Mouse (Mus musculus) liver, embryonic 16.5 days (tissue): ENCODE results near the gene Gm10135. TPM values are rescaled to one million over a fixed set of nuclear protein-coding genes. Genes with fewer than 3 reads are reported as not detected.

Source experiments
- ATAC-seq: fragments of 200-750 bp; cut with Nextera tagmentation; 2 replicates; pipeline ENCODE4 v1.8.0; 2017; ENCODE audit warnings: low read depth, mild to moderate bottlenecking, moderate number of reproducible peaks, moderate library complexity
- H3K27ac ChIP-seq: fragments of 300-500 bp; sonication (generic); 2 replicates; pipeline ENCODE4 v1.5.1; 2014; ENCODE audit warnings: mild to moderate bottlenecking, low read length
- H3K27me3 ChIP-seq: fragments of 300-500 bp; sonication (generic); 2 replicates; pipeline ENCODE4 v1.6.1; 2014; ENCODE audit warnings: low read depth, low read length, mixed read lengths; ENCODE audit not compliant: control insufficient read depth, insufficient read depth
- H3K36me3 ChIP-seq: fragments of 300-500 bp; sonication (generic); 2 replicates; pipeline ENCODE4 v1.6.1; 2014; ENCODE audit warnings: mild to moderate bottlenecking; ENCODE audit not compliant: control insufficient read depth, insufficient read depth
- H3K4me1 ChIP-seq: fragments of 300-500 bp; sonication (generic); 2 replicates; pipeline ENCODE4 v1.6.1; 2014; ENCODE audit warnings: low read depth, low read length, mixed read lengths; ENCODE audit not compliant: control insufficient read depth
- H3K4me2 ChIP-seq: fragments of 300-500 bp; sonication (generic); 2 replicates; pipeline ENCODE4 v1.6.1; 2014; ENCODE audit warnings: low read depth, low read length, mixed read lengths
- H3K4me3 ChIP-seq: fragments of 300-500 bp; sonication (generic); 2 replicates; pipeline ENCODE4 v1.5.1; 2014; ENCODE audit warnings: low read depth, mild to moderate bottlenecking, low read length
- H3K9ac ChIP-seq: fragments of 300-500 bp; sonication (generic); 2 replicates; pipeline ENCODE4 v1.6.1; 2014; ENCODE audit warnings: low read depth, low read length
- H3K9me3 ChIP-seq: fragments of 300-500 bp; sonication (generic); replicated peaks from 2 replicates; pipeline ENCODE4 v1.6.1; 2016; ENCODE audit warnings: low read length; ENCODE audit not compliant: control insufficient read depth
- WGBS: fragments of 180-500 bp; shearing (Covaris S2); extraction: QIAGEN DNeasy Blood & Tissue Kit; methylation state at CpG from one replicate; pipeline ENCODE4 v1.1.7; 2014; ENCODE audit not compliant: insufficient replicate concordance; 5-methylcytosine and 5-hydroxymethylcytosine counted together
- polyA plus RNA-seq: library from polyadenylated mRNA; unstranded; fragments of >200 nt; fragmentation: Nextera tagmentation; extraction: Ambion mirVana; gene quantifications from 2 replicates; pipeline ENCODE4 v1.2.1, GENCODE M21; 2015

Gm10135 gene
- polyA plus RNA-seq, 1 experiment from 2014 or later, result not detected

DNA sequence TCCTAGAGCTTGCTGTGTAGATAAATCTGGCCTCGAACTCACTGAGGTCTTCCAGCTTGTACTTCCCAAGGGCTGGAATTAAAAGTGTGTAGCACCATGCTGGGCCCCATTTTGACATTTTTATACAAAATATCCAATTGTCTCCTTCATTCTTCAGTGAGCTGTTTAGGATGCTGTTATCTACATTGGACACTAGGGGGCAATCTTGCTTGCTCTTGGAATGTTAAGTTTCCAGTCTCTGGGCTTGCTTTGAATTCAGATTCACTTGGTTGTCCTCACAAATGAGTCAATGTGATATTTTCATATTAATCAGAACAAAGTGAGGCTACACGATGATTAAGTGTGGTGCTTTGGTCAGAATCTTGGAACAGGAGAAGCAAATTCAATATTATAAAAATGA is 9.6 kb upstream of the Gm10135 start:
- WGBS, result 0% methylated on average over 2 of the region's 2 CpGs
- ATAC-seq, result no peak

DNA sequence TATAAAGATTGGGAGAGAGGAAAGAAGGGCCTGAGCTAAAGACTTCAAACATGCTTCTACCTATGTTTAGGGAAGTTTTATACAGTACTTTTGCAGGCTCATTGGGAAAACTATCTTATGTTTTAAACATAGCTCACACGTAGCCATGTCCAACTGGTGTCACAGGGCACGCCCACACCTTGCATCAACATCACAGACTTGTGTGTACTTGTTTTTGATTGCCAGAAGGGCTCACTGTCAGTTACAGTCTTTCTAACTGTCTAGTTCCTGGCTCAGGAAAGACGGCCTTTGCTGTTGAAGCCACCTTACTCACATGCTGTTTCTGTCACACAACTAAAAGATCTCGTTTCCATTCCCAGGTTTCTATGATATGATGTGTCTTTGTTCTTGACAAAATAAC is 2.0 kb upstream of the Gm10135 start:
- no peak overlapping the region for H3K9ac ChIP-seq
- no peak overlapping the region for H3K27ac ChIP-seq
- no peak overlapping the region for H3K4me3 ChIP-seq
- no peaks in the 10 kb centered on the region for H3K27me3 ChIP-seq
- no peaks in the 10 kb centered on the region for H3K4me1 ChIP-seq
- no peaks in the 10 kb centered on the region for H3K36me3 ChIP-seq
- 72% methylated on average over 4 of the region's 4 CpGs for WGBS
- no peak overlapping the region for H3K4me2 ChIP-seq
- no peak for ATAC-seq
- H3K9me3 ChIP-seq, result no peaks in the 10 kb centered on the region

More for the DNA sequence above, 9.6 kb upstream of the Gm10135 start:
- Histone ChIP-seq H3K9ac (no peak overlapping the region), H3K4me1 (no peaks in the 10 kb centered on the region), H3K4me3 (no peak overlapping the region), H3K27ac (no peak overlapping the region), H3K9me3 (no peaks in the 10 kb centered on the region), H3K36me3 (no peaks in the 10 kb centered on the region), H3K4me2 (no peak overlapping the region), H3K27me3 (no peaks in the 10 kb centered on the region)

DNA sequence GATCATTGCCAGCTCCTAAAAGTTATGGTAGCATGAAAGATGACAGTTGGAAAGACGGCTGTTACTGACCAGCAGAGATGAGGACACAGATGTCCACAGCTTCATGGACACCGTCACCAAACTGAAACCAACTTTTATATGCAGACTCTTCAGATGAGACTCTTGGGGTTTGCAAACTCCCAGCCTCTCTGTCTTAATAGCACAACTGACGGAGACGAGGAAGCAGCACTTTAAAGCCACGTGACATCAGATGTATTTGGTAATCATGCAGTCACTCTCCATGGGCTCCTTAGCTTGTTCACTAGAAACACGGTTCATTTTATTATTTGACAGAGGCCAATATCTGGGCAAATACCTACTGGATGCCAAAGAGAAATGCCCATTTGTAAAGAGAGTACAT is 1.5 kb upstream of the Gm10135 start:
- no peak for ATAC-seq
- WGBS, result 72% methylated on average over 6 of the region's 6 CpGs

DNA sequence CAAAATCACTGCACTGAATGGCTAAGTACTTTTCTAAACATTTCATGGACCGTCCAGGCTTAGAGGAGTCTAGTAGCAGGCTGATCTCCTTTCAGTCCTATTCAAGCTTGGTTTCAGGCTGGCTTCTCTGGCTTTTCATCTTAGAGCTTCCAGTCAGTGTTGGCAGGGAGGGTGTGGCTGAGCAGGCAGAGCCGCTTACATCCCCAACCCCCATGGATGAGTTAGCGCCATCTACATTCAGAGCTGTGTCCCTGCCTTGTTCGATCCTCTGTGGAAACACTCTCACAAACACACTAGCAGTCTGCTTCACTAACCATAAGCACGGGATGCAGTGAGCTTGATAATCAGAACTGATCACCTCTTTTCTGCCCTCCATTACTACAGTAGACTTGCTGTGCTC is 1.6 kb downstream of the Gm10135 start:
- Histone ChIP-seq H3K36me3 (no peaks in the 10 kb centered on the region), H3K4me3 (no peak overlapping the region), H3K9me3 (no peaks in the 10 kb centered on the region), H3K4me2 (no peak overlapping the region), H3K4me1 (no peaks in the 10 kb centered on the region), H3K9ac (no peak overlapping the region), H3K27me3 (no peaks in the 10 kb centered on the region), H3K27ac (no peak overlapping the region)
- 62% methylated on average over 5 of the region's 5 CpGs for WGBS
- ATAC-seq, result no peak

More for the DNA sequence above, 1.5 kb upstream of the Gm10135 start:
- no peak overlapping the region for H3K9ac ChIP-seq
- no peaks in the 10 kb centered on the region for H3K9me3 ChIP-seq
- no peaks in the 10 kb centered on the region for H3K27me3 ChIP-seq
- H3K4me2 ChIP-seq, result no peak overlapping the region
- H3K4me1 ChIP-seq, result no peaks in the 10 kb centered on the region
- H3K36me3 ChIP-seq, result no peaks in the 10 kb centered on the region
- no peak overlapping the region for H3K4me3 ChIP-seq
- no peak overlapping the region for H3K27ac ChIP-seq

DNA sequence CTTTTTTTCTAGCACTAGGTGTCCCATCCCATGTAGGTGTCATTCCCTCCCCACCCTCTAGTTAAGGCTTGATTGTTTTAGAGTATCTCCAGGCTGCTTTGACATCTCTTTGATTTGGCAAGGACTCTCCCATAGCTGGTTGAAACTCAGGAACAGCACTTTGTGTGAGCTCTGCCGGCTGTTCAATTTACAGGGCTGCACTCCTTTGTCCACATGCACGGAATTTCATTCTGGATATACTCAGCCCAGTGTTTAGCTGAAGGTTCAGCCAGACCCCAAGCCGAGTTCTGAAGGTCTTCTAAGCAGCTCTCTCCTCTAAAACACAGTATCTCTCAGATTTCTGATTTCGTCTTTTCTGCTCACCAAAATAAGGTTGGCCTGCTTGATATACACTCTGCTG is 2.1 kb downstream of the Gm10135 start:
- Histone ChIP-seq H3K4me2 (no peak overlapping the region), H3K36me3 (no peaks in the 10 kb centered on the region), H3K9ac (no peak overlapping the region), H3K9me3 (no peaks in the 10 kb centered on the region), H3K4me1 (no peaks in the 10 kb centered on the region), H3K4me3 (no peak overlapping the region), H3K27ac (no peak overlapping the region), H3K27me3 (no peaks in the 10 kb centered on the region)
- WGBS, result 58% methylated on average over 4 of the region's 4 CpGs
- no peak for ATAC-seq

DNA sequence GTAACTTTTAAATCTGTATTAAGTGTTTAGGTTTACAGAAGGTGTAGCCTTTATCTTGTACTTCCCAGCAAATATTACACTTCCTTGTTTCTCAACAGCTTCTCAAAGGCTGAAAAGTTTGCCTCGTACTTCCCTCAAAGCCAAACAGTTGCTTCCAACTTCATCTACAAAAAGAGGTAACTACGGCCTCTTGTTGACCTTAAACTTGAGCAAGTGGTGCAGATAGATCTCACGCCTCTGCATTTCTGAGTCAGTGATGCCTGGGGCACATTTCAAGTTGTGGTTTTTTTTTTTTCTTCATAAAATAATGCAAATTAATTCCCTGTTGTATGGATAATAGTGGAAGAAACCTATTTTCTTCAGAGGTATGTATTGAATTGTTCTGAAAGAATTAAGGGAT is 8.8 kb downstream of the Gm10135 start:
- no peak for ATAC-seq
- Histone ChIP-seq H3K9me3 (no peaks in the 10 kb centered on the region), H3K9ac (no peak overlapping the region), H3K27me3 (no peaks in the 10 kb centered on the region), H3K36me3 (no peaks in the 10 kb centered on the region), H3K27ac (no peak overlapping the region), H3K4me2 (no peak overlapping the region), H3K4me3 (no peak overlapping the region), H3K4me1 (no peaks in the 10 kb centered on the region)
- whole genome bisulfite sequencing, result 54% methylated on average over 3 of the region's 3 CpGs

DNA sequence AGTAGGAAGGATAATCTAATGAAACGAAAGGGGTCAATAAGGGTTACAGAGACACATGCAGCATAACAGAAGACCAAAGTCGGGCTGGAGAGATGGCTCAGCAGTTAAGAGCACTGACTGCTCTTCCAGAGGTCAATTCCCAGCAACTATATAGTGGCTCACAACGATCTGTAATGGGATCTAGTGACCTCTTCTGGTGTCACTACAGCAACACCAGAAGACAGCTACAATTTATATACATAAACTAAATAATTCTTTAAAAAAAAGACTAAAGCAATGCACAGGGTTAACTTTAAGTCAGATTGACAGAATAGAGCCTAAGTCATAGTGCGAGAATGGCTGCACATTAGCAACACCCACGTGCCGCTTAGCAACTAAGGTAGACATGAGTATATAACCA is 14.4 kb downstream of the Gm10135 start:
- no peak overlapping the region for H3K27ac ChIP-seq
- H3K4me2 ChIP-seq, result no peak overlapping the region
- ATAC-seq, result no peak
- 76% methylated on average over 6 of the region's 6 CpGs for WGBS
- no peaks in the 10 kb centered on the region for H3K36me3 ChIP-seq
- H3K9ac ChIP-seq, result no peak overlapping the region
- H3K27me3 ChIP-seq, result no peaks in the 10 kb centered on the region
- no peak overlapping the region for H3K4me3 ChIP-seq
- no peaks in the 10 kb centered on the region for H3K4me1 ChIP-seq
- H3K9me3 ChIP-seq, result no peaks in the 10 kb centered on the region

DNA sequence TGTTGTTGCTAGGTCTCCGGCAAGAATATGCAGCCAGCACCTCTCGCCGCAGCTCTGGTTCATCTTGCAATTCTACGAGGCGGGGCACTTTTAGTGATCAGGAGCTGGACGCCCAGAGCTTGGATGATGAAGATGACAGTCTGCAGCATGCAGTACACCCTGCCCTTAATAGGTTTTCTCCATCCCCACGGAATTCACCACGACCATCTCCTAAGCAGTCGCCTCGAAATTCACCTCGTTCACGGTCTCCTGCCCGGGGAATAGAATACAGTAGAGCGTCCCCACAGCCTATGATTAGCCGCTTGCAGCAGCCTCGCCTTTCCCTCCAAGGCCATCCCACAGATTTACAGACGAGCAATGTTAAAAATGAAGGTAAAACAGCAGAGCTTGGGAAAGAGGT is 17.2 kb downstream of the Gm10135 start:
- H3K9me3 ChIP-seq, result no peaks in the 10 kb centered on the region
- H3K4me1 ChIP-seq, result no peaks in the 10 kb centered on the region
- no peaks in the 10 kb centered on the region for H3K27me3 ChIP-seq
- H3K4me2 ChIP-seq, result no peak overlapping the region
- H3K9ac ChIP-seq, result no peak overlapping the region
- no peak overlapping the region for H3K27ac ChIP-seq
- ATAC-seq, result no peak
- no peaks in the 10 kb centered on the region for H3K36me3 ChIP-seq
- H3K4me3 ChIP-seq, result no peak overlapping the region
- 82% methylated on average over 17 of the region's 17 CpGs for WGBS

DNA sequence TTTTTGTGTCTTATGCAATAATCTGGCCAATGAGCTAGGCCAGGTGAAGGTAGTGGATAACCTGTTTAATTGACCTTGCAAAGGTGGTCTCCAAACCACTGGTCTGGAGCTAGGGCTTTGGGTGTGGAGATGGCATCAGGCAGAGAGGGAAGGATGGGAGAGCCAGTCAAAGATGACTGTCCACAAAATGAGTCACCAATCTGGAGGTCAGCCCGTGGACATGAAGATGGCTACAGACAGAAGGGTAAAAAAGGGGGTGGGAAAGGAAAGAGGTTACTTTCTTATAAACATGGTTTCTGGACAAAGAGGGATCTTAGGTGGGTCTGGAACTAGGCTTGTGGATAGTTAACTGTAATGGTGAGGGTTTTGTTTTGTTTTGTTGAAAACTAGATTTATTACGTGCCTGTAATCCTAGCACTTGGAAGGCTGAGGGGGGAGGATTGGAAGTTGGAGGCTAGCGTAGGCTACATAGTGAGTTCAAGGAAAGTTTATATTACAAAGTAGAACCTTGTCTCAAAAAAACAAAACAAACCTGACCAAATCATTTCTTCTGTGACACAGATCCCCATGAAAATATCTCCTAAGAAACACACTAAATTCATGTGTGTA is 20.4 kb downstream of the Gm10135 start:
- Histone ChIP-seq H3K36me3 (no peaks in the 10 kb centered on the region), H3K27ac (no peak overlapping the region), H3K4me1 (no peaks in the 10 kb centered on the region), H3K27me3 (no peaks in the 10 kb centered on the region), H3K9me3 (no peaks in the 10 kb centered on the region), H3K4me3 (no peak overlapping the region), H3K4me2 (no peak overlapping the region), H3K9ac (no peak overlapping the region)
- no peak for ATAC-seq
- WGBS, result 64% methylated on average over 3 of the region's 3 CpGs
